Mouse (Mus musculus) mouse trophoblast stem cell (cell line): ENCODE results near the gene Cnnm4.

ENCODE experiments used
- in situ Hi-C, 2 experiments: fragments of 300-500 bp; cut with MseI, MboI; formaldehyde crosslinking; loops; 2 replicates in 1 of 2; 3 replicates in 1 of 2; pipeline ENCODE4 v1.15.1; 2025

Cnnm4 gene

GRCm38 (mm10) chr1:36473211-36473780, 1.9 kb downstream of the Cnnm4 start:
- in situ Hi-C loops: loop anchor here in 1 of 2 experiments (10.0 kb wide), 1 partner anchor 108 kb away; the partner anchor contains the start of gene Kansl3

GRCm38 (mm10) chr1:36474646-36475045, 3.2 kb downstream of the Cnnm4 start:
- in situ Hi-C loops: loop anchor here in 1 of 2 experiments (10.0 kb wide), 1 partner anchor 110 kb away; the partner anchor contains the start of gene Kansl3

GRCm38 (mm10) chr1:36475480-36476110, 4.2 kb downstream of the Cnnm4 start:
- in situ Hi-C loops: loop anchor here in 1 of 2 experiments (10.0 kb wide), 1 partner anchor 111 kb away; the partner anchor contains the start of gene Kansl3

GRCm38 (mm10) chr1:36476426-36476825, 5.0 kb downstream of the Cnnm4 start:
- in situ Hi-C loops: loop anchor here in 1 of 2 experiments (10.0 kb wide), 1 partner anchor 112 kb away; the partner anchor contains the start of gene Kansl3

GRCm38 (mm10) chr1:36478343-36478795, 6.9 kb downstream of the Cnnm4 start:
- in situ Hi-C loops: loop anchor here in 1 of 2 experiments (10.0 kb wide), 1 partner anchor 114 kb away; the partner anchor contains the start of gene Kansl3

GRCm38 (mm10) chr1:36479903-36480899, 8.8 kb downstream of the Cnnm4 start:
- in situ Hi-C loops: loop anchor here in 1 of 2 experiments (10.0 kb wide), 1 partner anchor 115 kb away; the partner anchor contains the start of gene Kansl3

GRCm38 (mm10) chr1:36483825-36484224, 12.4 kb downstream of the Cnnm4 start:
- in situ Hi-C loops: no loop called here

- in situ Hi-C loops: no loop called here
Measured at GRCm38 (mm10) chr1:36485080-36485479, 13.7 kb downstream of the Cnnm4 start.

GRCm38 (mm10) chr1:36487111-36487510, 15.7 kb downstream of the Cnnm4 start:
- in situ Hi-C loops: no loop called here

GRCm38 (mm10) chr1:36489661-36490060, 18.2 kb downstream of the Cnnm4 start:
- in situ Hi-C loops: no loop called here

- in situ Hi-C loops: no loop called here
Measured at GRCm38 (mm10) chr1:36492416-36493139, 21.2 kb downstream of the Cnnm4 start.

- in situ Hi-C loops: no loop called here
Measured at GRCm38 (mm10) chr1:36493299-36493698, 21.9 kb downstream of the Cnnm4 start.

GRCm38 (mm10) chr1:36496719-36497118, 25.3 kb downstream of the Cnnm4 start:
- in situ Hi-C loops: no loop called here

- in situ Hi-C loops: no loop called here
Measured at GRCm38 (mm10) chr1:36497312-36497711, 25.9 kb downstream of the Cnnm4 start.

- in situ Hi-C loops: no loop called here
Measured at GRCm38 (mm10) chr1:36501261-36501660, 29.8 kb downstream of the Cnnm4 start.

GRCm38 (mm10) chr1:36508238-36508637, 36.8 kb downstream of the Cnnm4 start:
- in situ Hi-C loops: no loop called here

- in situ Hi-C loops: no loop called here
Measured at GRCm38 (mm10) chr1:36511289-36512021, 40.0 kb downstream of the Cnnm4 start, which contains the start of gene Cnnm3. TSS of gene Cnnm3 (plus strand) at chr1:36511867.

- in situ Hi-C loops: no loop called here
Measured at GRCm38 (mm10) chr1:36512089-36512965, 40.9 kb downstream of the Cnnm4 start.

- in situ Hi-C loops: no loop called here
Measured at GRCm38 (mm10) chr1:36512966-36513280, 41.5 kb downstream of the Cnnm4 start.
